Mouse (Mus musculus) embryonic facial prominence, embryonic 10.5 days (tissue): ENCODE measurements around the gene Gm6034. TPM values are rescaled to one million over a fixed set of nuclear protein-coding genes. Genes with fewer than 3 reads are reported as not detected.
"Not testable (repeated sequence)": the region's sequence is repeated elsewhere in the genome, so short reads cannot be mapped to it uniquely, and the experiment has no call there.

ENCODE experiments used
- DNase-seq: peaks from one replicate; pipeline ENCODE4 v3.0.0-alpha.2; 2017; ENCODE audit warnings: low spot score
- H3K27ac ChIP-seq: fragments of 300-500 bp; sonication (generic); replicated peaks from 2 replicates; pipeline ENCODE4 v1.5.1; 2016; ENCODE audit warnings: mild to moderate bottlenecking
- H3K27me3 ChIP-seq: fragments of 300-500 bp; sonication (generic); replicated peaks from 2 replicates; pipeline ENCODE4 v1.6.1; 2016; ENCODE audit warnings: low read depth, mild to moderate bottlenecking; ENCODE audit not compliant: poor library complexity, severe bottlenecking
- H3K36me3 ChIP-seq: fragments of 300-500 bp; sonication (generic); replicated peaks from 2 replicates; pipeline ENCODE4 v1.6.1; 2016; ENCODE audit warnings: mild to moderate bottlenecking, moderate library complexity
- H3K4me1 ChIP-seq: fragments of 300-500 bp; sonication (generic); 2 replicates; pipeline ENCODE4 v1.6.1; 2016
- H3K4me3 ChIP-seq: fragments of 300-500 bp; sonication (generic); 2 replicates; pipeline ENCODE4 v1.5.1; 2016; ENCODE audit warnings: mild to moderate bottlenecking, moderate library complexity
- H3K9me3 ChIP-seq: fragments of 300-500 bp; sonication (generic); 2 replicates; pipeline ENCODE4 v1.6.1; 2016; ENCODE audit warnings: mild to moderate bottlenecking
- WGBS: fragments of 180-500 bp; shearing (Covaris S2); methylation state at CpG from one replicate; pipeline ENCODE4 v1.1.7; 2016; 5-methylcytosine and 5-hydroxymethylcytosine counted together
- polyA plus RNA-seq: library from polyadenylated mRNA; unstranded; fragments of >200 nt; fragmentation: Nextera tagmentation; extraction: Ambion mirVana; gene quantifications from 2 replicates; pipeline ENCODE4 v1.2.1, GENCODE M21; 2016

Gm6034 gene
- polyA plus RNA-seq, 1 experiment from 2014 or later = not detected

DNA sequence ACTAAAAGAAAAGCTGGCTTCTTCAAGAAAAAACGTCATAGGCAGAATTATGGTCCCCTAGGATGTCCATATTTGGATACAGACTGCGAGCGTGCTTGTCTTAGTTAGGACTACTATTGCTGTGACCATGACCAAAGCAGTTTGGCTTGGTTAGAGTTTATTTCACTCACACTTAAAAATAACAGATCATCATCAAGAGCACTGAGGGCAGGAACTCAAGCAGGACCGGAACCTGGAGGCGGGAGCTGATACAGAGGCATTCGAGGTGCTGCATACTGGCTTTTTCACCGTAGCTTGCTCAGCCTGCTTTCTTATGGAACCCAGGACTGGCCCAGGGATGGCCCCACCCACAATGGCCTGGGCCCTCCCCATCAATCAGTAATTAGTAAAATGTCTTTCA is 39.4 kb upstream of the Gm6034 start:
- Histone ChIP-seq H3K4me1 (no peaks in the 10 kb centered on the region), H3K27me3 (no peaks in the 10 kb centered on the region), H3K9me3 (peaks cover 6% of the 10 kb centered on the region; the same call in 1 of the 2 replicates), H3K4me3 (no peak overlapping the region), H3K27ac (no peak overlapping the region), H3K36me3 (peaks cover 36% of the 10 kb centered on the region)
- no peak for DNase-seq
- WGBS = 96% methylated on average over 7 of the region's 7 CpGs

DNA sequence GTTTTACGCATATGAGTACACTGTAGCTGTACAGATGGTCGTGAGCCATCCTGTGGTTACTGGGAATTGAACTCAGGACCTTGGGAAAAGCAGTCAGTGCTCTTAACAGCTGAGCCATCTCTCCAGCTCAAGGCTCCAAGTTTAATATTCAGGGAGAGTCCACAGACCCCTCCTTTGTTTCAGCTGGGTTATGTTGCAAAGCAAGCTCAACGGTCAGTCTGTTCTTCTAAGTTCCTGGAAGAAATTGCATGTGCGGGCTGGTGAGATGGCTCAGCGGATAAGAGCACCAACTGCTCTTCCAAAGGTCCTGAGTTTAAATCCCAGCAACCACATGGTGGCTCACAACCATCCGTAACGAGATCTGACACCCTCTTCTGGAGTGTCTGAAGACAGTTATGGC is 38.4 kb upstream of the Gm6034 start:
- not testable (repeated sequence) for H3K27ac ChIP-seq, H3K27me3 ChIP-seq, H3K4me3 ChIP-seq, DNase-seq, H3K9me3 ChIP-seq, H3K4me1 ChIP-seq
- peaks cover 36% of the 10 kb centered on the region for H3K36me3 ChIP-seq
- WGBS = 96% methylated on average over 7 of the region's 7 CpGs

DNA sequence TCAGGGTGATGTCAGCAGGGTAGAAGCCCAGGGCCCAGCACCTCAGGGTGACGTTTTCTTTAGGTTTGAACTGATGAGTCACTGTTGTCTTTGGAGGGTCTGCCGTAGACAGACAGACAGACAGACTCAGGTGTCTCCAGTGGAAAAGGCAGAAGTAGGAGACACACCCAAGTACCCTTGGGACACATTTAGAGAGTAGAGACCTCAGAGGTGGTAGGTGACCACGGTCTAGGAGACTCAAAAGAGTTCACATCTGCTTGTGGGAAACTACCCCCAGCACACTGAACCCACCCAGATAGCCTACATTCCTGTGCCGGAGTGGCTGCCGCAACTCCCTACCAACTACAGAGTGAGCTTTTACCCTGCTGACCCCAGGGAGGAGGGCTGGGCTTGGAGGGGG is 27.8 kb upstream of the Gm6034 start:
- H3K4me1 ChIP-seq = peaks cover 3% of the 10 kb centered on the region; the same call in 1 of the 2 replicates
- no peak for DNase-seq
- H3K4me3 ChIP-seq = no peak overlapping the region
- 91% methylated on average over 5 of the region's 5 CpGs for WGBS
- no peak overlapping the region for H3K27ac ChIP-seq
- peaks cover 20% of the 10 kb centered on the region for H3K36me3 ChIP-seq
- no peaks in the 10 kb centered on the region; the same call in 1 of the 2 replicates for H3K9me3 ChIP-seq
- no peaks in the 10 kb centered on the region for H3K27me3 ChIP-seq

DNA sequence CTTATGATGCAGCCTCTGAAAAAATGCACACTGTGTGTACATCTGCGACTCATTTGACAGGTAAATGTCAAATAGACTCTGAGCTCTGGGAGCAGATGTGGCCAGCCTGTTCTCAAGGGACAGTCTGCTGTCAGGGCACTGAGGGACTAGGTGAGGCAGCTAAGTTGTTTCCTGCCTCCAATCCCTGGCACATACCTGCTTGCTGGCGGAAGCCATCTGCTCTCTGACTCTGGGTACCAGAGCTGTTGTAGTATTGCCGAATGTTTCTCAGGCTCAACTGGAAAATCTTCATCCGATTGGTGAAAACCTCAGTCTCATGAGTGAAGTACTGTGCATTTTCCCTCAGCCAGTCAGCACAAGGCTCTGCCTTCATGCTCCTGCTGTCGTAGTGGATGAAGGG is 25.7 kb upstream of the Gm6034 start:
- Histone ChIP-seq H3K4me1 (peaks cover 17% of the 10 kb centered on the region), H3K27ac (no peak overlapping the region), H3K9me3 (no peaks in the 10 kb centered on the region; the same call in 1 of the 2 replicates), H3K36me3 (peaks cover 20% of the 10 kb centered on the region), H3K4me3 (no peak overlapping the region), H3K27me3 (no peaks in the 10 kb centered on the region)
- DNase-seq = no peak
- 89% methylated on average over 5 of the region's 5 CpGs for WGBS

DNA sequence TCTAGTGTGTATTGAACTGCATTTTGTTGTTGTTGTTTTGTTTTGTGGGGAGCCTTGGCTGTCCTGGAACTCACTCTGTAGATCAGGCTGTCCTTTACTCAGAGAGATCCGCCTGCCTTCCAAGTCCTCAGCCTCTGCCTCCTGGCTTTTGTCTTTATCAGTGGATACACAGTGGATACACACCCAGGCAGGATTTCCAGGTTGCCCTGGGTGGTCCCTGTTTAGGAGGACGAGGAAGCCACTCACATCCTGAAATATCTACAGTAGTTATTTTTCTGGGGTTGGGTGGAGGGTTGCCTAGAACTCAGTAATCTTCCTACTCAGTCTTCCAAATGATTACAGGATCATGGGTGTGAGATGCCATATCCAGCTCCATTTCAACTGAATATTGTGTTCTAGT is 23.8 kb upstream of the Gm6034 start:
- WGBS = 71% methylated on average over 2 of the region's 2 CpGs
- Histone ChIP-seq H3K4me3 (no peak overlapping the region), H3K4me1 (peaks cover 27% of the 10 kb centered on the region), H3K27me3 (no peaks in the 10 kb centered on the region), H3K36me3 (peaks cover 20% of the 10 kb centered on the region), H3K27ac (no peak overlapping the region), H3K9me3 (no peaks in the 10 kb centered on the region; the same call in 1 of the 2 replicates)
- DNase-seq = no peak

DNA sequence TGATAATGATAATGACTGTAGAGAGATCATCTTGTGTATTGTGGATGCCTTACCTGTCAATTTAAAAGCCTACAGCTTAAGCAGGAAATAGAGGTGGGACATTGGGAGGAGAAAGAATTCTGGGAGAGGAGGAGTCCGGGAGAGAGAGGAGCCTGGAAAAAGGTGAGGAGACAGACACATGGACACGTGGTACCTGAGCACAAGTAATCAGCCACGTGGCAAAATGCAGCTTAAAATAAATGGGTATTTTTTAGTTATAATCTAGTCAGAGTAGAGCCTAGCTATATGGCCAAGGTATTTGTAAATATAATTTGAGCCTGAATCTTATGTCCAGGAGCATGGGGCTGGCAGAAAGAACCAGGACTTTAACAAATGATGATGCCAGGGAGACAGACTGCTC is 23.2 kb upstream of the Gm6034 start:
- no peak for DNase-seq
- no peak overlapping the region for H3K4me3 ChIP-seq
- 73% methylated on average over 3 of the region's 3 CpGs for WGBS

DNA sequence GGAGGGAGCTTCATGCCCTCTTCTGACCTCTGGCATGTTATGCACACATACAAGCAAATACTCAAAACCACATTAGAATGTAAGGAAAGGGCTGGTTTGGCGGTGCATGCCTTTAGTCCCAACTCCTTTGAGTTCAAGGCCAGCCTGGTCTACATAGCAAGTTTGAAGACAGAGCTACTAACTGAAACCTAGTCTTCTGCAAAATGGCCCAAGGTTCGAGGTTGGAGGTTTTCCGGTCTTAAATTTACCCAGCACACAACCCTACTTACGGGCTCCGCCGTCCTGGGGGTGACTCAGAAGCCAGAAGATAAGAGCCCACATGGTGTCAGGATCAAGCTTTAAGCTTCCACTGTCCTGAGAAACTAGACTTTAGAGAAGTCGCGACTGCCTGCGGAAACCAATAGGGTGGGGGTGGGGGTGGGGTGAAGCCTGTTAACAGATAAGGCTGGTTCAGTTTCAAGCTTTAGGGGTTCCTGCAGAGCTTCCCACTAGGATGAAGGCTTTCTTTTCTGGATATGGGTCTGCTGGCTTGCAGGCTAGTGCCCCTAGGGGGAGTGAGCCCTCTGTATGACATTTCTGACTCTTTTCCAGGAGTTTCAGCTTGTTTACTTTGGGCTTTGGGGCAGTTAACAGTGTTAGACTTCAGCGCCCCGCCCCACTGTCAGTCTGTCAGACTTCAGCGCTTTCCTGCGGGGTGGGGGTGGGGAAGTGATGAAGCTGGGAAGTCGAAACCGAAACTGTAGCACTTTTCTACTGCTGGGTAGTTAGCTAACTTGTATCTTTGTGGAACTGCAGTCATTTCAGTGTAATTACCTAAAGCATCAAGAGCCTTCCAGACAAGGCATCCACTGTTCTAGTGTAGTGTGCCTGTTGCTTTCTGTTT is 22.3 kb upstream of the Gm6034 start, which contains the start of gene H2-T24:
Gene H2-T24 (minus strand): TSS at position 370 of the 883 bp plus-strand sequence.
- no peak within 1 kb of the TSS; the same call in 1 of the 2 replicates for H3K27ac ChIP-seq
- WGBS = 37% methylated on average over 15 of the region's 15 CpGs

More for the DNA sequence above, 23.2 kb upstream of the Gm6034 start:
- H3K4me1 ChIP-seq = peaks cover 31% of the 10 kb centered on the region
- no peaks in the 10 kb centered on the region; the same call in 1 of the 2 replicates for H3K9me3 ChIP-seq
- H3K27ac ChIP-seq = no peak overlapping the region
- H3K36me3 ChIP-seq = peaks cover 15% of the 10 kb centered on the region
- H3K27me3 ChIP-seq = no peaks in the 10 kb centered on the region

DNA sequence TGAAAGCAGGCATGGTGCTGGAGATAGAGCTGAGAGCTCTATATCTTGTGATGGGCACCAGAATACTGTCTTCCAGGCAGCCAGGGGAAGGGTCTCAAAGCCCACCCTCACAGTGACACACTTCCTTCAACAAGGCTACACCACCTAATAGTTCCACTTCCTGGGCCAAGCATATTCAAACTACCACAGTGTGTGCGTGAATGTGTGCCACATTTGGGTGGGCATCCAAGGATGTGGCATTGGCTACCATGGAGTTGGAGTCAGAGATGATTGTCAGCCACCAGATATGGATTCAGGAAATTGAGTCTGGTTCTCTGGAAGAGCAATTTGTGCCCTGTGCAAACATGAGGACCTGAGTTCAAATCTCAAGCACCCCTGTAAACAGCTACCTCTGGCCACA is 21.5 kb upstream of the Gm6034 start:
- H3K27me3 ChIP-seq = no peaks in the 10 kb centered on the region
- no peak for DNase-seq
- no peak overlapping the region for H3K27ac ChIP-seq
- H3K9me3 ChIP-seq = no peaks in the 10 kb centered on the region
- WGBS = 92% methylated on average over 1 of the region's 1 CpGs
- no peaks in the 10 kb centered on the region for H3K36me3 ChIP-seq
- no peak overlapping the region for H3K4me3 ChIP-seq
- H3K4me1 ChIP-seq = peaks cover 31% of the 10 kb centered on the region

More for the DNA sequence above, 22.3 kb upstream of the Gm6034 start, which contains the start of gene H2-T24:
- peak; percentile 62 for DNase-seq
- Histone ChIP-seq H3K27me3 (no peaks in the 10 kb centered on the region), H3K9me3 (no peaks in the 10 kb centered on the region), H3K4me3 (peak within 1 kb of the TSS; percentile 33; the same call in 1 of the 2 replicates), H3K4me1 (peaks cover 31% of the 10 kb centered on the region), H3K36me3 (peaks cover 5% of the 10 kb centered on the region)

DNA sequence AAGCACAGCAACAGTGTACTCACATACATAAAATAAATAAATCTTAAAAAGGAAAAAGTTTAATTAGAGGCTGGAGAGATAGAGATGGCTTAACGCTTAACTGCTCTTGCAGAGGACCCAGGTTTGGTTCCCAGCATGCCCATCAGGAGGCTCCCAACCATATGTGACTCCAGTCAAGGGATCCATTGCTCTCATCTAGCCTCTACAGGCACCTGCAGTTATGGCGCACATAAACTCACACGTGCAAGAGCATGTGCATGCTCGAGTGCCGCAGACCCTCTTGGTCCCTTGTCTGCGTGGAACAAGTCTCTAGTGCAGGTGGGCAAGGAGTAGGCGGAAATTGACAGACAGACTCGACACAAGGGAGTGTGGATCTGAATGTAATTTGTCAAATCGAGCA is 20.7 kb upstream of the Gm6034 start:
- Histone ChIP-seq H3K4me3 (no peak overlapping the region), H3K9me3 (no peaks in the 10 kb centered on the region), H3K27me3 (no peaks in the 10 kb centered on the region), H3K27ac (no peak overlapping the region), H3K4me1 (peaks cover 31% of the 10 kb centered on the region), H3K36me3 (no peaks in the 10 kb centered on the region)
- 92% methylated on average over 9 of the region's 9 CpGs for WGBS
- DNase-seq = no peak

DNA sequence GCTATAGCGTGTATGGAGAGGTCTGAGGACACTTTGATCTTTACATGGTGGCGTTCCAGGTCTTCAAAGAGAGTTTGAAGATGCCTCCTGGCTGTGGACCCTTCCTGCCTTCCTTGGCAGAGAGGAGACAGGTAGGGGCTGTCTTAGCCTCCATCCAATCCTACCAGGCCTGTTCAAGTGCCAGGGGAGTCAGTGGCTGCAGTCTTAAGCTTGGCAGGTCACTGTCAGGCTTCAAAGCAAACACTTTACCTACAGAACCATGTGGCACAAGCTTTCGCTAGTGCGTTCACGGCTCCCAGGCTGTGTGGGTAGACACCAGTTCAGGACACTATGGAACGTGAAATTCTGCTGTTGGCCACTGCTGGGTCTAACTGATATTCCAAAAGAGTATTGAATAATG is 19.8 kb upstream of the Gm6034 start:
- Histone ChIP-seq H3K4me1 (peaks cover 31% of the 10 kb centered on the region), H3K9me3 (no peaks in the 10 kb centered on the region), H3K36me3 (no peaks in the 10 kb centered on the region), H3K4me3 (no peak overlapping the region), H3K27ac (no peak overlapping the region), H3K27me3 (no peaks in the 10 kb centered on the region)
- WGBS = 91% methylated on average over 6 of the region's 6 CpGs
- no peak for DNase-seq

DNA sequence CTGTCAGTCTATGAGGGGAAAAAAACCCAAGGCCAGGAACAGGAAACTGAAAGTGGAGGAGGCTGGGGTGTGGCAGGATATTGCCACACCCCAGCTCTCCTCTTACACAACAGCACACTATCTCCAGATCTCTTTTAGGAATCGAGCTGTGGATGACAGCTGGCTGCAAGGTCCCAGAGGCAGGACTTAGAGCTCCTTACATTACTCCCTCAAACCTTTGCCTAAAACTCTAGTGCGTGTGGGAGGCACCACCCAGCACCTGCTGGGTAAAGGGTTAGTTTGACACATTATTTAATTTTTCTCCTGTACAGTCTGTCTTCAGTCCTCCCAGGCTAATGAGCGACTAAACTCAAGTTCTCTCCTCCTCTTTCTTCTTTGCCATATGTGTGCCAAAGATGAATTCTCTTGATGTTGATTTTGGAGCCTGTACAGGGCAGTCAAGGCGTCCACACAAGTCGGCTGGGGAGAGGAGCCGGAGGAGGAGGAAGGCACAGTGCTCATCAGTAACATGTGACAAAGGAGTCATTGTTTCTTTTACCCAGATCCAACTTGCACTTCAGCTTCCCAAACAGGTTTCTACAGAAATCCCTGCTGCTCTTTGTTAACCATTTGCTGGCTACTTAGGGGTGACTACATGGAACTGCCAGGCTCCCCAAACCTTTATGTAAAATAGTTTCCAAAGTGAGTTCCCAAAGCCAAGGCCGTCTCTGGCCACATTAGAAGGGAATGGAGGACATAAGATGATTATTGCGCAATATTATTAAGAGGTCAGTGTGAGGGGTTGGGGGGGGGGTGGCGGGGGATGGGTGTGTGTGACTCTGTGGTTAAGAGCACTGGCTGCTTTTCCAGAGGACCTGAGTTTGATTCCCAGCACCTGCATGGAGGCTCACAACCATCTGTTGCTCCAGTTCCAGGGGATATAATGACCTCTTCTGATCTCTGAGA is 18.8 kb upstream of the Gm6034 start:
- DNase-seq = no peak
- Histone ChIP-seq H3K27me3 (no peaks in the 10 kb centered on the region), H3K4me1 (peaks cover 31% of the 10 kb centered on the region), H3K36me3 (no peaks in the 10 kb centered on the region), H3K4me3 (no peak overlapping the region), H3K9me3 (no peaks in the 10 kb centered on the region), H3K27ac (no peak overlapping the region)
- 52% methylated on average over 9 of the region's 9 CpGs for WGBS

DNA sequence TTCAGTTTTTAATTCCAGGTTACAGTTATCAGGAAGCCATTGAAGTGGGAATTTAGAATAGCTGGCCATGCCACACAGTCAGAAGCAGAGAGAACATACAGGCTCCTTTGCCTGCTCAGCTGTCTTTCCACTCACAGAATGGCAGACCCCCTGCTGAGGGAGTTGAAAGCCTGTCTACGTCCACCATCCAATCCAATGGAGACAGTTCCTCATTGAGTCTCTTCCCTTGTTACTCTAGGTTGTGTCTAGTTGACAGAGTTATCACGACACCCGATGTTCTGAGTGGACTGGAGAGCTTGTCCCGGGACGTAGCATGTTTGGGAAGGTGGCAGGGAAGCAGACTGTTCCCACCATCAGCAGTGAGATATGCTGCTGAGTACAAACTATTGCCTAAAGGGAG is 17.6 kb upstream of the Gm6034 start:
- Histone ChIP-seq H3K4me3 (no peak overlapping the region), H3K36me3 (no peaks in the 10 kb centered on the region), H3K27me3 (peaks cover under 1% of the 10 kb centered on the region; the same call in 1 of the 2 replicates), H3K9me3 (no peaks in the 10 kb centered on the region), H3K27ac (no peak overlapping the region), H3K4me1 (peaks cover 26% of the 10 kb centered on the region)
- 72% methylated on average over 5 of the region's 5 CpGs for WGBS
- DNase-seq = no peak
